ENCODE assay signal across 8 mouse cellular contexts in genomic region chr2:142859452-142859851, GRCm38 (mm10). TPM values are rescaled to one million over a fixed set of nuclear protein-coding genes. Genes with fewer than 3 reads are reported as not detected.
DNase-seq lines count a peak whose midpoint lies in the region; ATAC-seq and TF ChIP-seq lines count a peak whose summit lies in the region.

No protein-coding gene starts in this region.

- DNase-seq in gastrocnemius, adult 18-20 months (ENCODE audit: low spot score) = peak; percentile 63
- DNase-seq in gastrocnemius, postnatal 25 days = no peak
- DNase-seq in R1 (ENCODE audit: low read depth, low spot score) = peak; percentile 62
- DNase-seq in left cerebral cortex, adult 11 months (ENCODE audit: low spot score) = peak; percentile 48
- peak; percentile 41 for DNase-seq in thymus, postnatal 0 days (ENCODE audit: low spot score)

- H3K9me3 ChIP-seq in hindbrain, embryonic 16.5 days (ENCODE audit: control insufficient read depth, low read length) = no peaks in the 10 kb centered on the region

- TF ChIP-seq CTCF in cortical plate, adult 2 months (IDR thresholded peaks at IDR 0.05; ENCODE audit: extremely low read depth, insufficient read depth, low read length) = peak; percentile 83

- no peaks in the 10 kb centered on the region for H3K27me3 ChIP-seq in hindbrain, embryonic 16.5 days (replicated peaks; ENCODE audit: control insufficient read depth, insufficient read depth, low read length)

- H3K36me3 ChIP-seq in hindbrain, embryonic 16.5 days (ENCODE audit: control insufficient read depth, insufficient read depth, low read length) = peaks cover 2% of the 10 kb centered on the region; the same call in 1 of the 2 replicates

- H3K9ac ChIP-seq in hindbrain, embryonic 16.5 days (ENCODE audit: low read depth, low read length) = no peak overlapping the region

- H3K4me3 ChIP-seq in cortical plate, adult 2 months (ENCODE audit: insufficient read depth, low read length) = no peak overlapping the region
- no peak overlapping the region for H3K4me3 ChIP-seq in hindbrain, embryonic 16.5 days (ENCODE audit: low read length)

- H3K4me2 ChIP-seq in hindbrain, embryonic 16.5 days (ENCODE audit: low read length) = no peak overlapping the region

- 67% methylated on average over 4 of the region's 4 CpGs for WGBS in hindbrain, embryonic 16.5 days

- H3K4me1 ChIP-seq in cortical plate, adult 2 months (ENCODE audit: control insufficient read depth, insufficient read depth, low read length) = no peaks in the 10 kb centered on the region
- no peaks in the 10 kb centered on the region for H3K4me1 ChIP-seq in hindbrain, embryonic 16.5 days (ENCODE audit: control insufficient read depth, insufficient read depth, low read depth, low read length)

- ATAC-seq in hindbrain, embryonic 16.5 days = peak; percentile 45; the same call in 1 of the 2 replicates
- ATAC-seq in megakaryocyte progenitor cell, adult 5-6 weeks (replicated peaks; ENCODE audit: poor library complexity) = peak; percentile 80

- H3K27ac ChIP-seq in cortical plate, adult 2 months (ENCODE audit: insufficient read depth, low read length) = no peak overlapping the region
- no peak overlapping the region for H3K27ac ChIP-seq in hindbrain, embryonic 16.5 days (ENCODE audit: low read depth, low read length)

- TF ChIP-seq POLR2A in cortical plate, adult 2 months (IDR thresholded peaks at IDR 0.05; ENCODE audit: extremely low read depth, insufficient read depth, low read length) = no peak

RNA-seq across cellular contexts. Expression of gene Kif16b, which starts 41.9 kb away (rescaled TPM):
- total RNA-seq in gastrocnemius, adult 18-20 months (2021) = 10 to 100 TPM; 33.3 to 46.1 TPM
- 10 to 100 TPM; 24.1 to 32.0 TPM for total RNA-seq in gastrocnemius, postnatal 25 days (2021)
- 8.1 and 9.7 TPM in 2 replicates for polyA plus RNA-seq in cortical plate, adult 2 months (2012; rRNA removed)
- polyA plus RNA-seq in hindbrain, embryonic 16.5 days (2015; fragmentation: Nextera tagmentation; extraction: Ambion mirVana) = 3.3 and 3.9 TPM in 2 replicates
- 10.9 and 17.4 TPM in 2 replicates for total RNA-seq in megakaryocyte progenitor cell, adult 5-6 weeks (2015)
- total RNA-seq in megakaryocyte progenitor cell, adult 5-6 weeks (2017) = 18.1 and 23.9 TPM in 2 replicates
- 7.3 and 7.9 TPM in 2 replicates for polyA plus RNA-seq in thymus, postnatal 0 days (2015; fragmentation: Nextera tagmentation; extraction: Ambion mirVana)
